Mouse (Mus musculus) G1E (cell line): ENCODE results near the gene Plekha4. TPM values are rescaled to one million over a fixed set of nuclear protein-coding genes. Genes with fewer than 3 reads are reported as not detected.

Experiments
- ATAC-seq: 2 replicates; pipeline ENCODE4 v1.8.0; 2016; ENCODE audit warnings: mild to moderate bottlenecking; ENCODE audit not compliant: insufficient number of reproducible peaks, poor library complexity, low FRiP score, severe bottlenecking; ENCODE audit errors: extremely low read depth
- DNase-seq: peaks from one replicate; pipeline ENCODE4 v3.0.0; 2012; ENCODE audit warnings: low spot score
- H3K27me3 ChIP-seq: 2 replicates; pipeline ENCODE4 v1.6.1; 2012; ENCODE audit warnings: mild to moderate bottlenecking, low read length, inconsistent platforms; ENCODE audit not compliant: insufficient read depth
- H3K36me3 ChIP-seq: replicated peaks from 2 replicates; pipeline ENCODE3; 2012; ENCODE audit warnings: mild to moderate bottlenecking, inconsistent platforms
- H3K4me1 ChIP-seq: 2 replicates; pipeline ENCODE4 v1.6.1; 2012; ENCODE audit warnings: low read depth, low read length, inconsistent platforms, mixed read lengths; ENCODE audit not compliant: insufficient read depth
- H3K4me3 ChIP-seq: 2 replicates; pipeline ENCODE4 v1.5.1; 2012; ENCODE audit warnings: low read depth, mild to moderate bottlenecking, inconsistent platforms, low read length, moderate library complexity, mixed read lengths
- H3K9me3 ChIP-seq: replicated peaks from 2 replicates; pipeline ENCODE4 v1.6.1; 2012; ENCODE audit warnings: inconsistent platforms
- CTCF ChIP-seq: IDR thresholded peaks from 2 replicates; pipeline ENCODE4 v1.5.1; 2012; ENCODE audit warnings: low read depth, low read length, inconsistent platforms, mixed read lengths
- GATA1 ChIP-seq: IDR thresholded peaks from 2 replicates; pipeline ENCODE4 v1.6.1; 2012; ENCODE audit warnings: borderline replicate concordance, low read length, inconsistent platforms, mixed read lengths
- GATA2 ChIP-seq: IDR thresholded peaks from 2 replicates; pipeline ENCODE4 v1.6.1; 2012; ENCODE audit warnings: low read depth, low read length, inconsistent platforms, borderline replicate concordance
- POLR2AphosphoS5 ChIP-seq: IDR thresholded peaks from 2 replicates; pipeline ENCODE4 v1.6.1; 2012; ENCODE audit warnings: low read depth, low read length, inconsistent platforms; ENCODE audit not compliant: insufficient replicate concordance
- TAL1 ChIP-seq: conservative IDR thresholded peaks from 2 replicates; pipeline ENCODE4 v1.6.1; 2012; ENCODE audit warnings: low read depth, low read length, inconsistent platforms, mixed read lengths
- polyA plus RNA-seq: library from polyadenylated mRNA; stranded (reverse); fragments of >175 nt; gene quantifications from 2 replicates; pipeline ENCODE4 v1.2.3, GENCODE M21; 2012
- total RNA-seq, 2 experiments: library from RNA; stranded (forward) in 1 of 2; stranded (reverse) in 1 of 2; fragments of 200-1000 nt in 1 of 2; fragments of >200 nt in 1 of 2; fragmentation: Nextera tagmentation in 1 of 2; gene quantifications; 2 replicates each; pipeline ENCODE4 v1.2.3; 2014 to 2017

Gene Plekha4
- total and polyA plus RNA-seq, 3 experiments, result 1.3 to 2.8 (median 1.5) TPM

GRCm38 (mm10) chr7:45597013-45597412 is 70.9 kb downstream of the Plekha4 start:
- H3K4me3 ChIP-seq, result no peak overlapping the region
- peaks cover 34% of the 10 kb centered on the region for H3K4me1 ChIP-seq
- no peak for ATAC-seq
- TF ChIP-seq GATA2, result no peak
- TF ChIP-seq CTCF, result no peak
- TF ChIP-seq GATA1, result no peak
- no peak for TF ChIP-seq POLR2AphosphoS5
- TF ChIP-seq TAL1, result no peak
- H3K9me3 ChIP-seq, result no peaks in the 10 kb centered on the region
- no peak for DNase-seq
- H3K36me3 ChIP-seq, result no peaks in the 10 kb centered on the region
- H3K27me3 ChIP-seq, result peaks cover 29% of the 10 kb centered on the region

DNA sequence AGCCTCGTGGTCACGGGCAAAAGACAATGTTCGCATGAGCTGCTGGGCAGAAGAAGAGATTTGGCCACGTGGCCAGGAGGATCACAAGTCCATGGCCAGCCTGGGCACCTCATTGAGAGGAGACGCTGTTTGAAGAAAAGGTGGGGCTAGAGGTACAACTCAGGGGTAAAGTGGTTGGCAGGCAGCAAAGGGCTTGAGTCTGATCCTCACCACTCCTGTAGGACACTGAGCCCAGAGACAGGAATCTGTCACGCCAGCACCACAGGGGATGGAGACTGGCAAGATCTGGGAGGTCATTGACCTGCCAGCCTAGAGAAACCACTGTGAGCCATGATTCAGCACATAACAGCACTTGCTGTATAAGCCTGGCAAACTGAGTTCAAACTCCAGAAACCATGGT is 71.4 kb downstream of the Plekha4 start:
- no peak for TF ChIP-seq TAL1
- TF ChIP-seq GATA2, result no peak
- no peak for TF ChIP-seq POLR2AphosphoS5
- TF ChIP-seq GATA1, result no peak
- no peak for TF ChIP-seq CTCF
- H3K9me3 ChIP-seq, result no peaks in the 10 kb centered on the region
- H3K36me3 ChIP-seq, result no peaks in the 10 kb centered on the region
- no peak overlapping the region for H3K4me3 ChIP-seq
- peaks cover 31% of the 10 kb centered on the region for H3K4me1 ChIP-seq
- H3K27me3 ChIP-seq, result peaks cover 29% of the 10 kb centered on the region
- ATAC-seq (no peak), DNase-seq (no peak)

DNA sequence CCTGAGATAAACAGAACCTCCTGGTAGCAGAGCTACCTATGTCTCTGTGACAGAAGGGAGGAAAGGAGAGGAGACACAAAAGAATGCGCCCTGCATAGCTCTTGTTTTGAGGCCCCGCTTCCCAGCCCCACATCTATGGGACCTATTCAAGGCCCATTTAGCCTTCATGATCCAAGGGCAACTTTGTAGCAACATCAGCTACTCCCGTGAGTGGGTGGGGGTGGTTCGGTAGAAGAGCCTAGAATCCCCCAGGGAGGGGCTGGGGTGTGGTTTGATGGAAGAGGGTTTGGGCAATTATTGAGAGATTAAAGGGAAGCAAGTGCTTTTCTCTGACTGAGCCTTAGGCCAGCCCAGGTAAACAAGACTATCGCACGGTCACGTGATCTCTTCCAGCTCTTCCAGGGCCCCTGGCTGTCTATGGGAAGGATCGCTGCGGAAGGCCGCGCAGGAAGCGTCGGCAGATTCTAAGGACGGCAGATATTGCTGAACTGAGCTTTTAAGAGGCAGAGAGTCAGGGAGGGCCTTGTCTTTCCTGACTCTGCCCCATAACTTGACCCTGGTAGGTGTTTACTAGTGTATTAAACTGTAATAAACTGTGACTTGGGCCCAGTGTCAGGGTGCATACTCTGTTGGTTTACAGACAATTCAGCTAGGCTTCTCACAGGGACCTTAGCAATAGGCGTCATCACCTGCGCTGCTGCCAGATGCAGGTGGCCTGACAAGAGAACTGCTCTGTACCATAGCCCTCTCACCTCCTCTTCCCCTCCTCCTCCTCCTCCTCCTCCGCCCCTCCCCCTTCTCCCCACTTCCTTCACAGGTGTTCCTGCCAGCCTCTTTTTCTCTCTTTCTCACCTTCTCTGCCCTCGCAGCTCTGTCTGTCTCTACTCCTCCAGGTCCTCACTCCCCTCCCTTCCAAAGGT is 73.1 kb downstream of the Plekha4 start:
- ATAC-seq (no peak), DNase-seq (no peak)
- H3K27me3 ChIP-seq, result peaks cover 35% of the 10 kb centered on the region
- H3K4me3 ChIP-seq, result no peak overlapping the region
- no peaks in the 10 kb centered on the region for H3K36me3 ChIP-seq
- H3K4me1 ChIP-seq, result peaks cover 28% of the 10 kb centered on the region
- no peaks in the 10 kb centered on the region for H3K9me3 ChIP-seq
- no peak for TF ChIP-seq GATA1
- TF ChIP-seq GATA2, result no peak
- no peak for TF ChIP-seq TAL1
- no peak for TF ChIP-seq POLR2AphosphoS5
- TF ChIP-seq CTCF, result no peak

Other genes starting within 250 kb of the Plekha4 start
Only the 20 nearest of the 34 such genes appear.
- gene Snrnp70, start 130.6 kb upstream of the Plekha4 start, total RNA-seq (2014; fragmentation: Nextera tagmentation), result 154 and 174 TPM in 2 replicates
- 319 and 333 TPM in 2 replicates for gene Snrnp70, start 130.6 kb upstream of the Plekha4 start, total RNA-seq (2017)
- gene Snrnp70, start 130.6 kb upstream of the Plekha4 start, polyA plus RNA-seq, result 754 and 1,054 TPM in 2 replicates
- gene Kcna7, start 120.7 kb upstream of the Plekha4 start, total RNA-seq (2014; fragmentation: Nextera tagmentation), result not detected in 2 replicates
- gene Kcna7, start 120.7 kb upstream of the Plekha4 start, total RNA-seq (2017), result 0.05 TPM in 1 of 2 replicates, not detected in the other
- not detected in 2 replicates for gene Kcna7, start 120.7 kb upstream of the Plekha4 start, polyA plus RNA-seq
- not detected in 2 replicates for gene Ntf5, start 112.6 kb upstream of the Plekha4 start, total RNA-seq (2014; fragmentation: Nextera tagmentation)
- gene Ntf5, start 112.6 kb upstream of the Plekha4 start, total RNA-seq (2017), result 0.23 and 0.60 TPM in 2 replicates
- gene Ntf5, start 112.6 kb upstream of the Plekha4 start, polyA plus RNA-seq, result 0.16 and 0.33 TPM in 2 replicates
- gene Lhb, start 105.5 kb upstream of the Plekha4 start, total RNA-seq (2014; fragmentation: Nextera tagmentation), result not detected in 2 replicates
- not detected in 2 replicates for gene Lhb, start 105.5 kb upstream of the Plekha4 start, total RNA-seq (2017)
- not detected in 2 replicates for gene Lhb, start 105.5 kb upstream of the Plekha4 start, polyA plus RNA-seq
- gene Gys1, start 91.5 kb upstream of the Plekha4 start, total RNA-seq (2014; fragmentation: Nextera tagmentation), result 39.4 and 44.8 TPM in 2 replicates
- gene Gys1, start 91.5 kb upstream of the Plekha4 start, total RNA-seq (2017), result 18.8 and 22.1 TPM in 2 replicates
- 34.3 and 36.7 TPM in 2 replicates for gene Gys1, start 91.5 kb upstream of the Plekha4 start, polyA plus RNA-seq
- 255 and 345 TPM in 2 replicates for gene Ruvbl2, start 88.2 kb upstream of the Plekha4 start, total RNA-seq (2014; fragmentation: Nextera tagmentation)
- gene Ruvbl2, start 88.2 kb upstream of the Plekha4 start, total RNA-seq (2017), result 139 and 167 TPM in 2 replicates
- 639 and 877 TPM in 2 replicates for gene Ruvbl2, start 88.2 kb upstream of the Plekha4 start, polyA plus RNA-seq
- gene Ftl1, start 66.4 kb upstream of the Plekha4 start, total RNA-seq (2014; fragmentation: Nextera tagmentation), result 2,893 and 3,214 TPM in 2 replicates
- gene Ftl1, start 66.4 kb upstream of the Plekha4 start, total RNA-seq (2017), result 4,307 and 4,361 TPM in 2 replicates
- 6,399 and 6,975 TPM in 2 replicates for gene Ftl1, start 66.4 kb upstream of the Plekha4 start, polyA plus RNA-seq
- 68.8 and 93.1 TPM in 2 replicates for gene Bax, start 59.4 kb upstream of the Plekha4 start, total RNA-seq (2014; fragmentation: Nextera tagmentation)
- gene Bax, start 59.4 kb upstream of the Plekha4 start, total RNA-seq (2017), result 87.2 and 97.2 TPM in 2 replicates
- gene Bax, start 59.4 kb upstream of the Plekha4 start, polyA plus RNA-seq, result 287 and 342 TPM in 2 replicates
- 0.98 and 1.1 TPM in 2 replicates for gene Tulp2, start 44.5 kb upstream of the Plekha4 start, total RNA-seq (2014; fragmentation: Nextera tagmentation)
- gene Tulp2, start 44.5 kb upstream of the Plekha4 start, total RNA-seq (2017), result 0.23 and 0.49 TPM in 2 replicates
- gene Tulp2, start 44.5 kb upstream of the Plekha4 start, polyA plus RNA-seq, result 1.0 and 1.7 TPM in 2 replicates
- not detected in 2 replicates for gene Gm45808, start 39.5 kb upstream of the Plekha4 start, total RNA-seq (2014; fragmentation: Nextera tagmentation)
- not detected in 2 replicates for gene Gm45808, start 39.5 kb upstream of the Plekha4 start, total RNA-seq (2017)
- not detected in 2 replicates for gene Gm45808, start 39.5 kb upstream of the Plekha4 start, polyA plus RNA-seq
- gene Dhdh, start 37.5 kb upstream of the Plekha4 start, total RNA-seq (2014; fragmentation: Nextera tagmentation), result 17.7 and 18.0 TPM in 2 replicates
- 4.8 and 6.8 TPM in 2 replicates for gene Dhdh, start 37.5 kb upstream of the Plekha4 start, total RNA-seq (2017)
- 1.3 and 1.6 TPM in 2 replicates for gene Dhdh, start 37.5 kb upstream of the Plekha4 start, polyA plus RNA-seq
- 91.8 and 127 TPM in 2 replicates for gene Nucb1, start 15.9 kb upstream of the Plekha4 start, total RNA-seq (2014; fragmentation: Nextera tagmentation)
- 378 and 409 TPM in 2 replicates for gene Nucb1, start 15.9 kb upstream of the Plekha4 start, total RNA-seq (2017)
- gene Nucb1, start 15.9 kb upstream of the Plekha4 start, polyA plus RNA-seq, result 403 and 408 TPM in 2 replicates
- gene Ppp1r15a, start 62 bp upstream of the Plekha4 start, total RNA-seq (2014; fragmentation: Nextera tagmentation), result 57.6 and 75.0 TPM in 2 replicates
- 67.9 and 80.2 TPM in 2 replicates for gene Ppp1r15a, start 62 bp upstream of the Plekha4 start, total RNA-seq (2017)
- gene Ppp1r15a, start 62 bp upstream of the Plekha4 start, polyA plus RNA-seq, result 56.8 and 62.3 TPM in 2 replicates
- 34.9 and 44.8 TPM in 2 replicates for gene Hsd17b14, start 28.6 kb downstream of the Plekha4 start, total RNA-seq (2014; fragmentation: Nextera tagmentation)
- gene Hsd17b14, start 28.6 kb downstream of the Plekha4 start, total RNA-seq (2017), result 8.2 and 14.5 TPM in 2 replicates
- 5.1 and 6.0 TPM in 2 replicates for gene Hsd17b14, start 28.6 kb downstream of the Plekha4 start, polyA plus RNA-seq
- gene Bcat2, start 43.8 kb downstream of the Plekha4 start, total RNA-seq (2014; fragmentation: Nextera tagmentation), result 149 and 178 TPM in 2 replicates
- gene Bcat2, start 43.8 kb downstream of the Plekha4 start, total RNA-seq (2017), result 45.9 and 47.0 TPM in 2 replicates
- gene Bcat2, start 43.8 kb downstream of the Plekha4 start, polyA plus RNA-seq, result 73.1 and 114 TPM in 2 replicates
- gene Fgf21, start 89.2 kb downstream of the Plekha4 start, total RNA-seq (2014; fragmentation: Nextera tagmentation), result not detected in 2 replicates
- 0.16 TPM in 1 of 2 replicates, not detected in the other for gene Fgf21, start 89.2 kb downstream of the Plekha4 start, total RNA-seq (2017)
- gene Fgf21, start 89.2 kb downstream of the Plekha4 start, polyA plus RNA-seq, result not detected in 2 replicates
- gene Fut1, start 91.0 kb downstream of the Plekha4 start, total RNA-seq (2014; fragmentation: Nextera tagmentation), result not detected in 2 replicates
- 0.16 TPM in 1 of 2 replicates, not detected in the other for gene Fut1, start 91.0 kb downstream of the Plekha4 start, total RNA-seq (2017)
- gene Fut1, start 91.0 kb downstream of the Plekha4 start, polyA plus RNA-seq, result not detected in 2 replicates
- 0.68 TPM in 1 of 2 replicates, not detected in the other for gene Izumo1, start 95.5 kb downstream of the Plekha4 start, total RNA-seq (2014; fragmentation: Nextera tagmentation)
- gene Izumo1, start 95.5 kb downstream of the Plekha4 start, total RNA-seq (2017), result 0.05 TPM in 1 of 2 replicates, not detected in the other
- 0.10 and 0.12 TPM in 2 replicates for gene Izumo1, start 95.5 kb downstream of the Plekha4 start, polyA plus RNA-seq
- gene Rasip1, start 101.2 kb downstream of the Plekha4 start, total RNA-seq (2014; fragmentation: Nextera tagmentation), result 0.60 and 0.83 TPM in 2 replicates
- gene Rasip1, start 101.2 kb downstream of the Plekha4 start, total RNA-seq (2017), result 0.06 and 0.11 TPM in 2 replicates
- gene Rasip1, start 101.2 kb downstream of the Plekha4 start, polyA plus RNA-seq, result 0.90 and 0.95 TPM in 2 replicates
- gene Mamstr, start 113.6 kb downstream of the Plekha4 start, total RNA-seq (2014; fragmentation: Nextera tagmentation), result not detected in 2 replicates
- gene Mamstr, start 113.6 kb downstream of the Plekha4 start, total RNA-seq (2017), result not detected in 2 replicates
- not detected in 2 replicates for gene Mamstr, start 113.6 kb downstream of the Plekha4 start, polyA plus RNA-seq